Mouse (Mus musculus) kidney, embryonic 16.5 days (tissue): ENCODE measurements around the gene Mtch2. TPM values are rescaled to one million over a fixed set of nuclear protein-coding genes. Genes with fewer than 3 reads are reported as not detected.
A peak's percentile ranks its signal among the peaks of the same experiment; 100 is the strongest.

Experiments used
- ATAC-seq: fragments of 200-750 bp; cut with Nextera tagmentation; 2 replicates; pipeline ENCODE4 v1.8.0; 2017; ENCODE audit warnings: moderate TSS enrichment; ENCODE audit not compliant: low FRiP score, low TSS enrichment
- H3K27ac ChIP-seq: fragments of 300-500 bp; sonication (generic); 2 replicates; pipeline ENCODE4 v1.5.1; 2014; ENCODE audit warnings: low read length
- H3K27me3 ChIP-seq: fragments of 300-500 bp; sonication (generic); 2 replicates; pipeline ENCODE4 v1.6.1; 2014; ENCODE audit warnings: low read length, control low read depth, mixed read lengths; ENCODE audit not compliant: insufficient read depth
- H3K36me3 ChIP-seq: fragments of 300-500 bp; sonication (generic); 2 replicates; pipeline ENCODE4 v1.6.1; 2014; ENCODE audit warnings: low read length, control low read depth, mixed read lengths; ENCODE audit not compliant: insufficient read depth
- H3K4me1 ChIP-seq: fragments of 300-500 bp; sonication (generic); 2 replicates; pipeline ENCODE4 v1.6.1; 2014; ENCODE audit warnings: low read length, control low read depth, mixed read lengths; ENCODE audit not compliant: insufficient read depth
- H3K4me2 ChIP-seq: fragments of 300-500 bp; sonication (generic); replicated peaks from 2 replicates; pipeline ENCODE4 v1.6.1; 2014; ENCODE audit warnings: low read depth, low read length
- H3K4me3 ChIP-seq: fragments of 300-500 bp; sonication (generic); 2 replicates; pipeline ENCODE4 v1.5.1; 2014; ENCODE audit warnings: mild to moderate bottlenecking, low read length
- H3K9ac ChIP-seq: fragments of 300-500 bp; sonication (generic); replicated peaks from 2 replicates; pipeline ENCODE4 v1.6.1; 2014; ENCODE audit warnings: low read length
- H3K9me3 ChIP-seq: fragments of 300-500 bp; sonication (generic); 2 replicates; pipeline ENCODE4 v1.6.1; 2016; ENCODE audit warnings: low read length, control low read depth
- WGBS: fragments of 180-500 bp; shearing (Covaris S2); extraction: QIAGEN DNeasy Blood & Tissue Kit; methylation state at CpG from one replicate; pipeline ENCODE4 v1.1.7; 2014; 5-methylcytosine and 5-hydroxymethylcytosine counted together
- polyA plus RNA-seq: library from polyadenylated mRNA; unstranded; fragments of >200 nt; fragmentation: Nextera tagmentation; extraction: Ambion mirVana; gene quantifications from 2 replicates; pipeline ENCODE4 v1.2.1, GENCODE M21; 2015

Mtch2 gene
- polyA plus RNA-seq, 1 experiment from 2014 or later = 240 TPM

DNA sequence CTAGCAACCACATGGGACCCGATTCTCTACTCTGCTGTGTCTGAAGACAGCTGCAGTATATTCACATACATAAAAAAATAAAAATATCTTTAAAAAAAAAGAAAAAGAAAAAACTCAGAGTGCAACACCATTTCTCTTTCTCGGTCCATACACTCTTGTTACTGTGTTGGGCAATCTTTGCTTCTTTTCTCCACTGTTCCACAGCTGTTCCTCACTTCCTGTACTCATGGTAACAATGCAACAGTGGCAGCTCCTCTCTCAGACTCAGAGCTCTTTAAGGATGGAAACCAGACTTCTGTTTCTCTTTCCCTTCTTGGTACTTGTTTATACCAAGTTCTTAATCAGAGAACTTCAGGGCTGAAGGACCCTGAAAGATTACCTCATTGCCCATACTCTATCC, 56.4 kb downstream of the Mtch2 start:
- H3K9me3 ChIP-seq = no peaks in the 10 kb centered on the region
- peaks cover 16% of the 10 kb centered on the region for H3K4me1 ChIP-seq
- no peak overlapping the region for H3K27ac ChIP-seq
- WGBS = 87% methylated on average over 2 of the region's 2 CpGs
- H3K36me3 ChIP-seq = peaks cover 32% of the 10 kb centered on the region
- H3K9ac ChIP-seq = peak overlapping the region; percentile 99
- H3K4me3 ChIP-seq = peak overlapping the region; percentile 97
- H3K27me3 ChIP-seq = no peaks in the 10 kb centered on the region
- no peak for ATAC-seq
- peak overlapping the region; percentile 83 for H3K4me2 ChIP-seq

DNA sequence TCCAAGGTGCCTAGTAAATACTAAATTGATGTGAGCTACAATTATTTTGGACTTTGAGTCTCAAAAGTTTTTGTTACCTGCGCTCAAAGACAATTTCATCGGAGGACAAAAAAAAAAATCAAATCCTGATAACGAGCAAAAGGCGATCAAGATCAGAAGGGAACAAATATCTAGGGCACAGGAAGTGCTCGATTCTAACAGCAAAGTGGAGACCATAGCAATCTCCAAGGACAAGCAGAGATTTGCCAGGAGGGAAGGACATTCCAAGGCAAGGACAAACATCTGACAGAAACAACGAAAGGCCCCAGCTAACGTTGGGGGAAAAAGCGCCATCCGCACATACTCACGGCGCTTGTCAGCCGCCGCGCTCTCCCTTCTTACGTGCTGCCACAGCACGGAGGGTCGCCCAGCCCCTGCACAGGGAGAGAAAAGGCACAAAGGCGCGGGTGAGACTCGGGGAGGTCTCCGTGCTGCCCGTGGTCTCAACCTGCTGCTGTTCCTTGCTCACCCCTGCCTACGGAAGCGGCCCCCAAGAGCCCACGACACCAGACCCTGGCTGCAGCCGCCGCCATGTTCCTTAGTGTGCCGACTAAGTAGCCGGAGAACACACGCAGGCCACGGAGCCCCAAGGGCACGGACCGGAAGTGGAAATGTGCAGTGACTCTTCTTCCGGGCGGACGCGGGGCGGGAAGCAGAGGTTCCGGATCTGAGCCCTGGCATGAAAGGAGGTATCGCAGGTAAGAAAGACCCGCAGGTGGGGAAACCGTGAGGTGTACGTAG, 57.3 kb downstream of the Mtch2 start, which contains the start of the genes Kbtbd4 and Ndufs3:
TSS of gene Kbtbd4 (plus strand) at position 665 of the 780 bp plus-strand sequence.
TSS of gene Ndufs3 (minus strand) at position 752 of the 780 bp plus-strand sequence.
- WGBS = under 1% methylated on average over 40 of the region's 43 CpGs
- Histone ChIP-seq H3K9ac (peak within 1 kb of the TSS; percentile 99), H3K9me3 (no peaks in the 10 kb centered on the region), H3K4me1 (peaks cover 16% of the 10 kb centered on the region), H3K27me3 (no peaks in the 10 kb centered on the region), H3K4me2 (peak within 1 kb of the TSS; percentile 83), H3K27ac (peak within 1 kb of the TSS; percentile 96), H3K36me3 (peaks cover 32% of the 10 kb centered on the region), H3K4me3 (peak within 1 kb of the TSS; percentile 97)
- peak; percentile 96 for ATAC-seq

DNA sequence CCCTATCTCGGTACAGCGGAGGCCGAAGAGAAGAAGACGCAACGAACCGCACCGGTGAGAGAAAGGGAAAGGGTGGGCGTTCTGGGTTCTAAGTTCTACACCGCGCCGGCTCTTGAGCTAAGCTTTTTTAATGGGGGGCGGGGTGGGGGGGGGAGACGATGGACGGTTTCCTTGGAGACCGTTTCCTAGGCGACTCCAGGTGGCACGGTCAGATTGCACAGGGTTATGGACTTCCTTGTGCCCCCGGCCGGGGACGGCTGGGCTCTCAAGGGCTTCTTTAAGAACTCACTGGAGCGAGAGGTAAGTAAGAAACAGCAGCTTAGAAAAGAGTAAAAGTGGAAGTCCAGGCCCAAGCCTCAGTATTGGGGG, 57.9 kb downstream of the Mtch2 start:
- peak overlapping the region; percentile 99 for H3K9ac ChIP-seq
- under 1% methylated on average over 21 of the region's 21 CpGs for WGBS
- H3K27me3 ChIP-seq = no peaks in the 10 kb centered on the region
- peaks cover 16% of the 10 kb centered on the region for H3K4me1 ChIP-seq
- peak overlapping the region; percentile 91 for H3K27ac ChIP-seq
- peak overlapping the region; percentile 97 for H3K4me3 ChIP-seq
- peak overlapping the region; percentile 83 for H3K4me2 ChIP-seq
- H3K36me3 ChIP-seq = peaks cover 37% of the 10 kb centered on the region
- no peaks in the 10 kb centered on the region for H3K9me3 ChIP-seq
- ATAC-seq = peak; percentile 78

DNA sequence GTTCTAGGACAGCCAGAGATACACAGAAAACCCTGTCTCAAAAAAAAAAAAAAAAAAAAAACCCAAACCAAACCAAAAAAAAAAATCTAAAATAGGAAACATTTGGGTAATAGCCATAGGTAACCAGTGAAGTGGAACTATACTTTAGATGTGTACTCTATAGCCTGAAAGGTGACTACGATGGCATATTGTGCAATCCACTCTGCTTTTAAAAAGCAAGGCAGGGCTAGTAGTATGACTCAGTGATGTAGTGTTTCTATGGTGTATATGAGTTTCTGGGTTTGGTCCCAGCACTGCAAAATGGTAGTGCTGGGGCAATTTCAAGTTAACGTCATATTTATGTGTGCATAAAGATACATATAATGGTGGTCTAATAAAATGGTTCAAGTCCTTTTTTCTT, 59.8 kb downstream of the Mtch2 start:
- Histone ChIP-seq H3K4me2 (no peak overlapping the region), H3K27me3 (no peaks in the 10 kb centered on the region), H3K4me1 (peaks cover 16% of the 10 kb centered on the region), H3K9me3 (no peaks in the 10 kb centered on the region), H3K9ac (no peak overlapping the region), H3K4me3 (no peak overlapping the region), H3K36me3 (peaks cover 38% of the 10 kb centered on the region), H3K27ac (no peak overlapping the region)
- 96% methylated on average over 2 of the region's 2 CpGs for WGBS
- no peak for ATAC-seq

DNA sequence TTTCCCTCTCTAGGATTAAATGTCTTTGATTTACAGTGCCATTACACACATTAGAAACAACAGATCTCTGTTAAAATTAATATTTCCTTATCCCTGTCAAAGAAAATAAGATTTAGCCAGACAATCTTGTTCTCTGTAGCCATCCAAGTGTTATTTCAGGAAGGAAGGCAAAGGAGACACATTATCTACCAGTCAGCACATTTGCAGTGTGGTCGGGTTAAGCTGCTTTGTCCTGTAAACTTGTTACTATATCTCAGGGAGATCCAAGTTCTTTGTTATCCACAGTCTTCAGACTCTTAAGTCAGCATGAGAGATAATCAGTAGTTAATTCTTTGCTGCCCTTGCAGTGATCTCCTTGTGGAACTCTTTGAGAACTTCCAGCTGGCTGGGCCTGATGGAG, 63.9 kb downstream of the Mtch2 start:
- no peaks in the 10 kb centered on the region for H3K27me3 ChIP-seq
- no peaks in the 10 kb centered on the region for H3K9me3 ChIP-seq
- H3K4me2 ChIP-seq = no peak overlapping the region
- WGBS = 85% methylated on average over 1 of the region's 1 CpGs
- H3K4me3 ChIP-seq = no peak overlapping the region
- H3K36me3 ChIP-seq = peaks cover 42% of the 10 kb centered on the region
- no peak for ATAC-seq
- H3K4me1 ChIP-seq = peaks cover 7% of the 10 kb centered on the region
- H3K9ac ChIP-seq = no peak overlapping the region
- H3K27ac ChIP-seq = no peak overlapping the region

DNA sequence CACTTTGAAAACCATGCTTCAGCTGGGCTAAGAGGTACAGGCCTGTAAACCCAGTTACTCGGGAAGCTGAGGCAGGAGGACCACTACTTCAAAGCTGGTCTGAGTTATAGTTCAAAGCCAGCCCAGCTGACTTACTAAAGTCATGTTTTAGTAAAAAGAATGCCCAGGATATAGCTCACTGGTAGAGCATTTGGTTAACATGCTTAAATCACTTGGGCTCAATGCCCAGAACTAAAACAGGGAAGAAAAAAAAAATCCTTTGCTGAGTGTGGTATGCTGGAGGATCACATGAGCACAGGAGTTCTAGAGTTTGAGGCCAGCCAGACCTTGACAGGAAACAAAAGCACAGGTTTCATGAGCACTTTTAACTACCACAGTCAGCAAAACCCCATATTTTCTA, 64.7 kb downstream of the Mtch2 start:
- H3K27me3 ChIP-seq = no peaks in the 10 kb centered on the region
- peaks cover 15% of the 10 kb centered on the region for H3K4me1 ChIP-seq
- ATAC-seq = no peak
- no peaks in the 10 kb centered on the region for H3K9me3 ChIP-seq
- H3K27ac ChIP-seq = no peak overlapping the region
- WGBS = 80% methylated on average over 1 of the region's 1 CpGs
- peaks cover 42% of the 10 kb centered on the region for H3K36me3 ChIP-seq
- no peak overlapping the region for H3K9ac ChIP-seq
- H3K4me3 ChIP-seq = no peak overlapping the region
- no peak overlapping the region for H3K4me2 ChIP-seq

DNA sequence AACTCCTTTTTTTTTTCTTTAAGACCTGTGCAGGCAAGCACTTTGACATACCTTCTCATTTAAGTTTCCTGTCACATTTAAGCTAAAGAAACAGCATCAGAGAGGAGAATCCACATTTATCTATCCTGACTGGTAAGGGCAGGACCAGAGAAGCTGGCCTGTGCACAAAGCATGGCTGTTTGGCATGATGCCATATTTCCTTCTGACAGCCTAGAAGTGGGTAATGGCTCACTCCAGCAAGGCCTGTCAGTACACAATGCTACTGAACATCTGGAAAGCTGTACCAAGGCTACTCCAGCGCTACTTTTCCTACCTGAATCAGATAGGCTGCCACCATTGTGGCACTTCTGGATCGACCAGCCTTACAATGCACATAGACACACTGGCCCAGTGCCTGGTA, 66.7 kb downstream of the Mtch2 start:
- WGBS = 94% methylated on average over 2 of the region's 2 CpGs
- Histone ChIP-seq H3K36me3 (peaks cover 34% of the 10 kb centered on the region), H3K9me3 (no peaks in the 10 kb centered on the region), H3K27me3 (no peaks in the 10 kb centered on the region), H3K4me3 (no peak overlapping the region), H3K4me2 (no peak overlapping the region), H3K4me1 (peaks cover 24% of the 10 kb centered on the region), H3K9ac (no peak overlapping the region), H3K27ac (no peak overlapping the region)
- ATAC-seq = no peak

DNA sequence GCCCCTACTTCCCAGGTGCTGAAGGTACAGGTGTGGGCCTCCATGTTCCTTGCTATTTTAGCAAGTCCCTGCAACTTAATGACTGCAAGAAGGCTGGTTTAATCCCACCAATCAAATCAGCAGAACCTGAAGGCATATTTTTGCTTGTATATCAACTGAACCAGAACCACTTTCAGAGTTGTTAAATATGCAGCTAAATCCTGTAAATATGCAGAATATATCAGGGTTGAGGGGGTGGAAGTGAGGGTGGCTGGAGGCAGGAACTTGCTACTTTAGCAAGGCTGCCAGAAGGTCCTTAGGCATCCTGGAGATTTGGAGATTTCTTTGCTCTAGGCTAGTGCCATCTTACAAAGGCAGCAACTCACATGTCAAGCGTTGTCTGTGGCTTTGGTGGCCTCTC, 68.6 kb downstream of the Mtch2 start:
- Histone ChIP-seq H3K4me1 (peaks cover 24% of the 10 kb centered on the region), H3K4me3 (no peak overlapping the region), H3K27ac (no peak overlapping the region), H3K27me3 (no peaks in the 10 kb centered on the region), H3K36me3 (peaks cover 21% of the 10 kb centered on the region), H3K9ac (no peak overlapping the region), H3K4me2 (peak overlapping the region; percentile 90; the same call in 1 of the 2 replicates), H3K9me3 (no peaks in the 10 kb centered on the region)
- 85% methylated on average over 1 of the region's 1 CpGs for WGBS
- ATAC-seq = no peak
